In the genomic region with DNA sequence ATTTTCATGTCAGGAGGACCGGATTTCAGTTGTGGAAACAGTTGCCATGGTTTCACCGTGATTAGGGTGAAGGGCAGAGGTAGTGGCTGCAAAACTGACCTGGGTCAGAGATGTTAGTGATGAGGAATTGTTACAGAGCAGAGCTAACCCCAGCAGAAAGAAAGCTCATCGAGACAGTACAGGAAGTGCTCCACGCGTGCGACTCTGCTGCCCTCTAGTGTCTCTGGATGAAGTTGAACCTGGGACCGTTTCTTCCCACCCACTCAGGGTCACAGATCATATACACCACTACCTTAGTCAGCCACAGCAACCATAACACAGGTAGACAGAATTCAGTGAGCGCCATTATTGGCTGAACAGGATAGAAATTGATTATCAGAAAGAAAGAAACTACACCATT, we compare ENCODE assay signal across 9 mouse cellular contexts.
DNase-seq lines count a peak whose midpoint lies in the region; ATAC-seq and TF ChIP-seq lines count a peak whose summit lies in the region.
"Had no signal": no experiment of that assay in that cellular context is flagged by ENCODE, and none has a peak within 500 bp of the region (broad histone marks: within the 10 kb centered on the region; RNA-seq: fewer than 3 reads in every experiment).

No protein-coding gene starts in this region.

- 15% methylated on average over 8 of the region's 8 CpGs for WGBS in forebrain, embryonic 10.5 days
- WGBS in liver, postnatal 0 days (ENCODE audit: insufficient replicate concordance) = 13% methylated on average over 8 of the region's 8 CpGs

- no peaks in the 10 kb centered on the region for H3K9me3 ChIP-seq in forebrain, embryonic 10.5 days
- no peaks in the 10 kb centered on the region for H3K9me3 ChIP-seq in liver, postnatal 0 days (ENCODE audit: low read length)

- peaks cover 10% of the 10 kb centered on the region for H3K4me1 ChIP-seq in forebrain, embryonic 10.5 days
- no peaks in the 10 kb centered on the region for H3K4me1 ChIP-seq in liver, postnatal 0 days (ENCODE audit: insufficient read depth)

- TF ChIP-seq EP300 in liver, postnatal 0 days (IDR thresholded peaks at IDR 0.05; ENCODE audit: low read depth) = no peak

- no peak overlapping the region for H3K4me2 ChIP-seq in liver, postnatal 0 days (ENCODE audit: low read depth, low read length)

- peak; percentile 68 for TF ChIP-seq CTCF in liver, postnatal 0 days (IDR thresholded peaks at IDR 0.05; ENCODE audit: low read depth)

- H3K27ac ChIP-seq in forebrain, embryonic 10.5 days = no peak overlapping the region
- no peak overlapping the region for H3K27ac ChIP-seq in liver, postnatal 0 days (ENCODE audit: low read depth)

- DNase-seq in ovary, postnatal 14 days (ENCODE audit: low spot score) = peak; percentile 19
- DNase-seq in ovary, postnatal 36 days (ENCODE audit: low spot score) = no peak
- DNase-seq in adrenal gland, postnatal 25 days = peak; percentile 23
- DNase-seq in forebrain, embryonic 10.5 days (ENCODE audit: extremely low spot score, low spot score) = peak; percentile 69
- DNase-seq in liver, postnatal 0 days = peak; percentile 45
- DNase-seq in retina, adult 2 months (ENCODE audit: low read depth, low spot score) = peak; percentile 34
- no peak for DNase-seq in gastrocnemius, adult 18-20 months (ENCODE audit: low spot score)

- no peak overlapping the region for H3K4me3 ChIP-seq in forebrain, embryonic 10.5 days
- H3K4me3 ChIP-seq in liver, postnatal 0 days (ENCODE audit: low read depth, low read length) = no peak overlapping the region
- H3K4me3 ChIP-seq: myocyte had no signal

- H3K9ac ChIP-seq in liver, postnatal 0 days (replicated peaks) = no peak overlapping the region

- H3K27me3 ChIP-seq in forebrain, embryonic 10.5 days (ENCODE audit: poor library complexity, severe bottlenecking) = no peaks in the 10 kb centered on the region
- H3K27me3 ChIP-seq in liver, postnatal 0 days (ENCODE audit: insufficient read depth, low read length) = no peaks in the 10 kb centered on the region

- H3K36me3 ChIP-seq in forebrain, embryonic 10.5 days (replicated peaks) = no peaks in the 10 kb centered on the region
- H3K36me3 ChIP-seq in liver, postnatal 0 days (replicated peaks; ENCODE audit: insufficient read depth, low read length) = no peaks in the 10 kb centered on the region

- peak; percentile 32 for ATAC-seq in inflammation-experienced regulatory T-cells, adult 6 months
- no peak for ATAC-seq in liver, postnatal 0 days

Comparison
In these comparisons a context has a peak if more than half of its experiments do, and no peak if none do; other contexts are left out.
1. DNase-seq: peak in ovary, postnatal 14 days (single experiment), adrenal gland, postnatal 25 days (single experiment), forebrain, embryonic 10.5 days (single experiment), liver, postnatal 0 days (single experiment) and retina, adult 2 months (single experiment); none in ovary, postnatal 36 days (single experiment) and gastrocnemius, adult 18-20 months (single experiment).